ENCODE assay signal across 22 mouse cellular contexts in genomic region chr2:70506372-70506771, GRCm38 (mm10). TPM values are rescaled to one million over a fixed set of nuclear protein-coding genes. Genes with fewer than 3 reads are reported as not detected.
A peak's percentile ranks its signal among the peaks of the same experiment; 100 is the strongest.
DNase-seq lines count a peak whose midpoint lies in the region; ATAC-seq and TF ChIP-seq lines count a peak whose summit lies in the region.
"Had no signal": no experiment of that assay in that cellular context is flagged by ENCODE, and none has a peak within 500 bp of the region (broad histone marks: within the 10 kb centered on the region; RNA-seq: fewer than 3 reads in every experiment).

No protein-coding gene starts in this region.

- no peak for ATAC-seq in intestine, embryonic 14.5 days (replicated peaks; ENCODE audit: low FRiP score, low TSS enrichment, low read depth)
- ATAC-seq in intestine, embryonic 15.5 days = no peak
- ATAC-seq in lung, postnatal 0 days = no peak
- ATAC-seq: CD4-positive, CD25-positive, alpha-beta regulatory T cell, adult 4 months; forebrain, embryonic 16.5 days had no signal

- H3K9me3 ChIP-seq in intestine, embryonic 14.5 days (ENCODE audit: control insufficient read depth, low read length) = no peaks in the 10 kb centered on the region
- no peaks in the 10 kb centered on the region for H3K9me3 ChIP-seq in intestine, embryonic 15.5 days
- H3K9me3 ChIP-seq in lung, postnatal 0 days (ENCODE audit: low read length) = no peaks in the 10 kb centered on the region
- H3K9me3 ChIP-seq: embryonic facial prominence, embryonic 13.5 days; forebrain, embryonic 12.5 days; G1E; heart, embryonic 15.5 days had no signal

- peak; percentile 28 for DNase-seq in intestine, embryonic 14.5 days (ENCODE audit: low spot score)
- DNase-seq in kidney, adult 9 months = peak; percentile 58
- no peak for DNase-seq in kidney, postnatal 10 days
- peak; percentile 10 for DNase-seq in lung, postnatal 0 days (ENCODE audit: low spot score)
- no peak for DNase-seq in lung, postnatal 10 days
- peak; percentile 43 to 45 for DNase-seq in kidney, postnatal 36 days
- DNase-seq in cerebellum, postnatal 14 days = no peak
- DNase-seq: adrenal gland, adult 8-10 months; cerebellum, adult 11 months; cerebellum, adult 9-10 months; cerebellum, postnatal 36 days; gastrocnemius, postnatal 14 days; heart, adult 2 months; heart, postnatal 14 days had no signal

- peaks cover 12% of the 10 kb centered on the region for H3K4me1 ChIP-seq in intestine, embryonic 14.5 days (replicated peaks; ENCODE audit: control insufficient read depth, insufficient read depth, low read length)
- H3K4me1 ChIP-seq in intestine, embryonic 15.5 days (replicated peaks) = peaks cover 5% of the 10 kb centered on the region; the same call in 1 of the 2 replicates
- H3K4me1 ChIP-seq in lung, postnatal 0 days (ENCODE audit: insufficient read depth, low read depth, low read length) = peaks cover 5% of the 10 kb centered on the region; the same call in 1 of the 2 replicates

- H3K27ac ChIP-seq in intestine, embryonic 14.5 days (ENCODE audit: low read depth) = no peak overlapping the region
- no peak overlapping the region for H3K27ac ChIP-seq in intestine, embryonic 15.5 days
- H3K27ac ChIP-seq in lung, postnatal 0 days (ENCODE audit: low read length) = no peak overlapping the region
- H3K27ac ChIP-seq: embryonic facial prominence, embryonic 13.5 days; forebrain, embryonic 12.5 days; heart, adult 2 months; heart, embryonic 15.5 days had no signal

- no peak overlapping the region for H3K4me3 ChIP-seq in intestine, embryonic 14.5 days (ENCODE audit: low read depth, low read length)
- H3K4me3 ChIP-seq in intestine, embryonic 15.5 days (replicated peaks) = no peak overlapping the region
- H3K4me3 ChIP-seq in lung, postnatal 0 days (ENCODE audit: low read depth, low read length) = no peak overlapping the region
- H3K4me3 ChIP-seq: embryonic facial prominence, embryonic 13.5 days; forebrain, embryonic 12.5 days; heart, adult 2 months; heart, embryonic 15.5 days had no signal

- H3K9ac ChIP-seq in intestine, embryonic 14.5 days (ENCODE audit: low read length) = no peak overlapping the region
- H3K9ac ChIP-seq in intestine, embryonic 15.5 days = no peak overlapping the region
- H3K9ac ChIP-seq in lung, postnatal 0 days (replicated peaks; ENCODE audit: low read depth) = no peak overlapping the region
- H3K9ac ChIP-seq: embryonic facial prominence, embryonic 13.5 days; forebrain, embryonic 12.5 days; heart, embryonic 15.5 days had no signal

- H3K36me3 ChIP-seq in intestine, embryonic 14.5 days (ENCODE audit: control insufficient read depth, insufficient read depth, low read length) = no peaks in the 10 kb centered on the region
- no peaks in the 10 kb centered on the region for H3K36me3 ChIP-seq in intestine, embryonic 15.5 days
- no peaks in the 10 kb centered on the region for H3K36me3 ChIP-seq in lung, postnatal 0 days (ENCODE audit: insufficient read depth, low read length)
- H3K36me3 ChIP-seq: embryonic facial prominence, embryonic 13.5 days; forebrain, embryonic 12.5 days; G1E; heart, embryonic 15.5 days had no signal

- no peak overlapping the region for H3K4me2 ChIP-seq in intestine, embryonic 14.5 days (ENCODE audit: low read length)
- H3K4me2 ChIP-seq in intestine, embryonic 15.5 days (replicated peaks) = no peak overlapping the region
- H3K4me2 ChIP-seq in lung, postnatal 0 days (replicated peaks; ENCODE audit: low read depth, low read length) = no peak overlapping the region
- H3K4me2 ChIP-seq: embryonic facial prominence, embryonic 13.5 days; forebrain, embryonic 12.5 days; heart, embryonic 11.5 days; heart, embryonic 15.5 days had no signal

- TF ChIP-seq CTCF in lung, postnatal 0 days (IDR thresholded peaks at IDR 0.05) = no peak

- WGBS in intestine, embryonic 14.5 days = 38% methylated on average over 2 of the region's 2 CpGs
- 42% methylated on average over 2 of the region's 2 CpGs for WGBS in intestine, embryonic 15.5 days
- WGBS in lung, postnatal 0 days = 25% methylated on average over 2 of the region's 2 CpGs

- H3K27me3 ChIP-seq in intestine, embryonic 14.5 days (replicated peaks; ENCODE audit: control insufficient read depth, insufficient read depth, low read length) = no peaks in the 10 kb centered on the region
- no peaks in the 10 kb centered on the region for H3K27me3 ChIP-seq in intestine, embryonic 15.5 days (replicated peaks)
- no peaks in the 10 kb centered on the region for H3K27me3 ChIP-seq in lung, postnatal 0 days (replicated peaks; ENCODE audit: insufficient read depth, low read length)

- TF ChIP-seq EP300 in lung, postnatal 0 days (IDR thresholded peaks at IDR 0.05) = no peak

RNA-seq across cellular contexts. Expression of gene Erich2, which starts 2.2 kb away (rescaled TPM):
- 0.88 and 1.9 TPM in 2 replicates for polyA plus RNA-seq in intestine, embryonic 14.5 days (2014; fragmentation: Nextera tagmentation; extraction: Ambion mirVana)
- 0.88 and 1.5 TPM in 2 replicates for polyA plus RNA-seq in intestine, embryonic 15.5 days (2015; fragmentation: Nextera tagmentation; extraction: Ambion mirVana)
- polyA plus RNA-seq in lung, postnatal 0 days (2015; fragmentation: Nextera tagmentation; extraction: Ambion mirVana) = 16.4 and 19.1 TPM in 2 replicates
- polyA plus RNA-seq: CD4-positive, CD25-positive, alpha-beta regulatory T cell, adult 4 months; G1E had no signal

RNA-seq across cellular contexts. Expression of gene Sp5, which starts 31.6 kb away (rescaled TPM):
- 0.60 and 0.90 TPM in 2 replicates for polyA plus RNA-seq in intestine, embryonic 14.5 days (2014; fragmentation: Nextera tagmentation; extraction: Ambion mirVana)
- 0.58 TPM in 2 replicates for polyA plus RNA-seq in intestine, embryonic 15.5 days (2015; fragmentation: Nextera tagmentation; extraction: Ambion mirVana)
- polyA plus RNA-seq in lung, postnatal 0 days (2015; fragmentation: Nextera tagmentation; extraction: Ambion mirVana) = 4.2 and 6.3 TPM in 2 replicates
- polyA plus RNA-seq: CD4-positive, CD25-positive, alpha-beta regulatory T cell, adult 4 months; G1E had no signal

RNA-seq across cellular contexts. Expression of gene Gad1, which starts 46.5 kb away (rescaled TPM):
- 0.16 TPM in 1 of 2 replicates, not detected in the other for polyA plus RNA-seq in intestine, embryonic 14.5 days (2014; fragmentation: Nextera tagmentation; extraction: Ambion mirVana)
- polyA plus RNA-seq in intestine, embryonic 15.5 days (2015; fragmentation: Nextera tagmentation; extraction: Ambion mirVana) = 0.16 and 0.49 TPM in 2 replicates
- polyA plus RNA-seq in lung, postnatal 0 days (2015; fragmentation: Nextera tagmentation; extraction: Ambion mirVana) = 0.26 and 0.31 TPM in 2 replicates
- polyA plus RNA-seq: G1E had no signal

Comparison
In these comparisons a context has a peak if more than half of its experiments do, and no peak if none do; other contexts are left out.
1. DNase-seq: peak in intestine, embryonic 14.5 days (single experiment), kidney, adult 9 months (single experiment), lung, postnatal 0 days (single experiment) and kidney, postnatal 36 days (2 of 2); none in kidney, postnatal 10 days (single experiment), lung, postnatal 10 days (single experiment) and cerebellum, postnatal 14 days (0 of 2).